Mouse (Mus musculus): ENCODE measurements around the gene Ppfia3.
"Not testable (repeated sequence)": the region's sequence is repeated elsewhere in the genome, so short reads cannot be mapped to it uniquely, and the experiment has no call there.

The Ppfia3 gene

DNA sequence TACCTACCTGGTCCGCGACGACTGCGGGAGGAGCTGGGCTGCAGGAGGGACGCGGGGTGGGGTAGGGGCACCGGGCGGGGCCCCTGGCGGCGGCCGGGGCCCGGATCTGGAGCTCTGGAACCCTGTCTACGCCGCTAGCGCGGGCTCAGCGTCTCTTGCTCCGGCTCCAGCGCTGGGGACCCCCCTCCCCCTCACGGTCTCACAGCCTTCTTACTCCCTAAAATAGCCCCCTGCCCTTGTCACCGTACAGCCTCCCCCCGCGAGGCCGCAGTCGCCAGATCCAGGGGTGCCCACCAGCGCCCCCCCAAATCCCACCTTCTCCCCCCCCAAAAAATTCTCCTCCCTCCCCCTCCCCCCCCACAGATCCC lies at the start of gene Ppfia3:
TSS of gene Ppfia3 (minus strand) at position 368 of the 368 bp plus-strand sequence.
- no peak for DNase-seq (ENCODE audit: low spot score)

DNA sequence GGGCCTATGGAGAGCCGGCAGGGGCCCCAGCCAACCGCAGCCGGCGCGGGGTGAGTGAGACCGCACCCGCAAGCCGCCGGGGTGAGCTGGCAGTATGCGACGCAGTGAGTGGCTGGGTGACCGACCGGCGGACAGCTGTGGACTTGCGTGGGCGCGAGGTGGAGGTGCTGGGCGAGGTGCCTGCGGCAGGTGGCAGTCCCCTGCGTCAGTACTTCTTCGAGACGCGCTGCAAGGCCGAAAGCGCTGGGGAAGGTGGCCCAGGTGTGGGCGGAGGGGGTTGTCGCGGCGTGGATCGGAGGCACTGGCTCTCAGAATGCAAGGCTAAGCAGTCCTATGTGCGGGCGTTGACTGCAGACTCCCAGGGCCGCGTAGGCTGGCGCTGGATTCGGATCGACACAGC lies 48.8 kb upstream of the Ppfia3 start:
- no peak for DNase-seq (ENCODE audit: low spot score)

DNA sequence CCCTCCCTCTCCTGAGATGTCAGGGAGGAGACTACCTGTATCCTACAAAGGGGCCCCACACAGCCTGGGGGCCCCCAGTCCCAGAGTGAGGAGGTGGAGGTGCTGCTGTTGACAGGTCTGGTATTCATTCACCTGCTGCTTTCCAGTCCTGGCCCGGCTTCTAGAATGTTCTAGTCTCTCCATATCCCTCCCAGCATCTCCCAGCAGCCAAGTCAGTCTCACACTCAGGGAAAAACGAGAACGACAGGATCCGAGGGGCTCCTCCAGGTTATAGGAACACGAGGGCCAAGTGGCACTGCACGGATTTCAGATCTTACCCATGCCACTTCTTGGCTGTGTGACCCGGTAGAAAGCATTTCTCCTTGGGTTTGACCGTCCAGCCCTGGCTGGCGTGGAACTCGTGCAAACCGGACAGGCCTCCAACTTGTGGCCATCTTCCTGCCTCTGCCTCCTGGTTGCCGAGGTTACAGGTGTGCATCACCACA lies 48.0 kb upstream of the Ppfia3 start:
- DNase-seq (ENCODE audit: low spot score), result no peak

DNA sequence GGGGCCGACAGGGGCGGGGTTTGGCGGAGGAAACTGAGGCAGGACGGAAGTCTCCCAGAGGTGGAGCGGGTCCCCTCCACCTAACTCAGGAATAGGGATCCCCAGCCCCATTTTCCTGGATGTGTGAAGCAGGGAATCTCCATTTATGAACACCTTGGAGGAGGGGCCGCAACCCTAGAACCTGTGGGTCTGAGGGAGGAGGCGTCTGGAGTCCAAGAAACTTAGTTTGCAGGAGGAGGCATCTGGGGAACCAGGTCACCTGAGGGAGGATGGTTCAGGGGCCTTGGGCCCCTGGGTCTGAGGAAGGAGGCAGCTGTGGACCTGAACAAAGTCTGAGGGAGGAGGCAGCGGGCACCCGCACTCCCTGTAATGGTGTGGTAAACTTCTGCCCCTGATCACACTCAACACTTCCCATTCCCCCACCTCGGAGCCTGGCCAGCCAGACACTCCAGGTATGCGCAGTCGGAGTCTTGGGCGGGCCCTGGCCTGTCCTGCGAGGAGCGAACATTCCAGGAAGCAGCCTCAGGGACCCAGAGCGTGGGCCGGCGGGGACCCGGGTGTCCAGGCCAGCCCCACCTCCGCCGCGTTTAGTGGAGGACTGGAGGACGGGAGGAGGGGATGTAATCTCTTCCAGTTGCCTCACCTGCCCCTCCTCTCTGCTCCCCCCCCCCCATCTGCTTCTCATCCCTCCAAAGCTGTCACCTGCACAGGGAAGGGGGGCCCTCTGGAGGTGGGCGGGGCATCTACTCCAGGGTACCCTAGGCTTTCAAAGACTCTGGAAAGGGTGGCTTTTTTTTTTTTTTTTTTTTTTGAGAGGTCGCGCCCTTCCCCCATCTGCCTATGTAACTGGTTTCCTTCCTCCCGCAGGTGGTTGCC lies 47.3 kb upstream of the Ppfia3 start:
- peak; percentile 64 for DNase-seq (ENCODE audit: low spot score)

DNA sequence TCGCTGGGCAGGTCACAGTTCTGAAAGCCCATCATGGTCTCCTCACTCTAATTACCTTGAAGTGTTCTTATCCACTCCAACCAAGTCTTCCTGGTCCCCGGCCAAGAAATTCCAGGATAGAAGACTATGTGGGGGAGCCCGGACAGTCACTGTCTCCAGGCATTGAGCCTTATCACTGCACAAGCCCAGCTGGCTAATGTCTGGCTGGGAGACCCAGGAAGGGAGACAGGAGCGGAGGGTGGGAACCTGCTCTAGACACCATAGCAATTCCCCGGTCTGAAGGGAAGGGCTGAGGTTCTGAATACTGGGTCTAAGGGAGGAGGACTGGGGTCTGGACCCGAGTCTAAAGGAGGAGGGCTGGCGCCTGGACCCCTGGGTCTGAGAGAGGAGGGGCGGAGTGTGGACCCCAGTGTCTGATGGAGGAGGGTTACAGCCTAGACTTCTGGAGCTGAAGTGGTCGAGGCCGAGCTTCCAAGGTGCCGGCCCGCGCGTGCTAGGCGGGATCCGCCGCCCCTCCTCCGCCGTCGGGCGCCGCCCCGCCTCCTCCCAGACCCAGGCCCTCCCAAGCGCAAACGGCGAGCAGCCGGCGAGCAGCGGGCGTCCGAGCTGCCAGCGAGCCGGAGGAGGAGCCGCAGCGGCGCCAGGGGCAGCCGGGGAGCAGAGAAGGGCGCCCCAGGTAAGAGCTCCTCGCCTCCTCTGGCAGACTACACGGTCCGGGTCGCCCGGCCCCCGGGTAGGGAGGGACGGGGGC lies 46.5 kb upstream of the Ppfia3 start, which contains the start of gene Ntf5:
TSS of gene Ntf5 (plus strand) at position 583 of the 751 bp plus-strand sequence.
- DNase-seq (ENCODE audit: low spot score), result peak; percentile 88

DNA sequence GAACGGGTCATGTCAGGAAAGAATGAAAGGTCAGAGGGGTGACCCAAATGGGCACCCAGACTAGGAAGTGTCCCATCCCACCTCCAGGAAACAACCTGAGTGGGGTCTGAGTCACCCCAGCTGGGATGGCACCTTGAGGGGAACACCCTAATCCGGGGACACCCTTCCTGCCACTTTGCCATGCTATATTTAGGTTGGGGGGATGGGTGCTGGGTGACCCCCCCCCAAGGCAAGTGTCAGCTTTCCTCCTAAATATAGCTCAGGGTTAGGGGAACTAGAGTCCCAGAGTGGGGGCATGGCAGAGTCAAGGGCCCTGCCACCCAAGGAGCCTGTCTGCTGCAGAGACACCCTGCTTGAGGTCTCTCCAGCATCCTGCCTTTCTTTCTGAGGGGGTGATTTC lies 45.6 kb upstream of the Ppfia3 start:
- DNase-seq (ENCODE audit: low spot score), result no peak

DNA sequence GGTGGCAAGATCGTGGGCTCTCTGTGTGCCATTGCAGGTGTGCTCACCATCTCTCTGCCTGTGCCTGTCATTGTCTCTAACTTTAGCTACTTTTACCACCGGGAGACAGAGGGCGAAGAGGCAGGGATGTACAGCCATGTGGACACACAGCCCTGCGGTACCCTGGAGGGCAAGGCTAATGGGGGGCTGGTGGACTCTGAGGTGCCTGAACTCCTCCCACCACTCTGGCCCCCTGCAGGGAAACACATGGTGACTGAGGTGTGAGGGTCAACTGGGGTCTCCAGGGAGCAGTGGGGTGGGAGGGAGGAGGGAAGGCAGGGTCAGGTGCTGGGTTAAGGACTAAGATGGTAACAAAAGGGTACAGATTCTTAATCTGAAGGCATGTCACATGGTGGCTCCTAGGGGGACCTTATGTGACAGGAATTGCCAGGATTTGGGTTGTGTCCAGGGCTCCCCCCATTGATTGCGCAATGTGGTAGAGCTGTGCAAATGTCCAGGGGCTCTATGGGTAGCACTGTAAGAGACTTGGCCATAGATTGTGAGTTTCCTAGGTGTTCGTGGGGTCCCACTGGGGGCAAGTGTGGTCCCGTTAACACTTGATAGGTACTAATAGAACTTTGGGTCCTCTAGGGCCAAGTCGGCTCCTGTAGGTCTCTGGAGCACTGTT lies 42.8 kb upstream of the Ppfia3 start:
- peak; percentile 39 for DNase-seq (ENCODE audit: low spot score)

DNA sequence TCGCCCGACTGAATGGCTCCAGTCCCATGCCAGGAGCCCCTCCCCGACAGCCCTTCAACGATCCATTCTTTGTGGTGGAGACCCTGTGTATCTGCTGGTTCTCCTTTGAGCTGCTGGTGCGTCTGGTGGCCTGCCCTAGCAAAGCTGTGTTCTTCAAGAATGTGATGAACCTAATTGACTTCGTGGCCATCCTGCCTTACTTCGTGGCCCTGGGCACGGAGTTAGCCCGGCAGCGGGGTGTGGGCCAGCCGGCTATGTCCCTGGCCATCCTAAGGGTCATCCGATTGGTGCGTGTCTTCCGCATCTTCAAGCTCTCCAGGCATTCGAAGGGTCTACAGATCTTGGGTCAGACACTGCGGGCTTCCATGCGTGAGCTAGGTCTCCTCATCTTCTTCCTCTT lies 42.1 kb upstream of the Ppfia3 start:
- DNase-seq (ENCODE audit: low spot score), result no peak

DNA sequence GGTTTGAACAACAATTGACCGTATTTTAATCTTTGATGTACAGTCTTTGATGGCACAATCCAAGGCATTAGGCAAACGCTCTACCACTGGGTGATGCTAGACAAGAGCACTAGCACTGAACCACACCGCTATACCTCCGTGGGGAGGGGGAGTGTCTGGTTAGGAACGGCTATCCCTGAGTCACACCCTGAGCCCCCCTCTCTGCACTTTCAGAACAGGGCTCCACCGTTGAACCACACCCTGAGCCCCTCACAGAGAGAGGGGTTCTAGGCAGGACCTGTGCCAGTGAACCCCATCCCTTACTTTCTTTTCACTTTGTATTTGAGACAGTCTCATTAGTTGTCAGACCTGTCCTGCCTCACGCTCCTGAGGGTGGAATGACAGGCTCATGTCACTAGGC lies 41.5 kb upstream of the Ppfia3 start:
- DNase-seq (ENCODE audit: low spot score), result no peak

DNA sequence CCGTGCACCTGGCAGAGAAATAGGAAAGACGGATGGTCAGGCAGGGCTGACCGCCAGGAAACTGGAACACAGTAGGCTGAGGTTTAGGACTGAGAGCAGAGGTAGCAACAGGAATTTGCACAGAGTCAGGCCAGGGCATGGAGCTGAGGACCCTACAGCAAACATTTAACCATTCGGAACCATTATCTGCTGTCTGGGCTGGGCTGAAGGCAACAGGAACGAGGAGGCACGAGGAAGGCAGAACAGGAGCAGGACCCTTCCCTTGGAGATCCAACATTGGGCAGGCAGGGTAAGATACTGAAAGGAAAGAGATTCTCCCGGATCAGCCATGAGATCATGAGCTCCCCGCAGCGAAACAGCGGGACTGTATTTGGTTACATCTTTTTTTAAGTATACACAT lies 41.0 kb upstream of the Ppfia3 start:
- no peak for DNase-seq (ENCODE audit: low spot score)

DNA sequence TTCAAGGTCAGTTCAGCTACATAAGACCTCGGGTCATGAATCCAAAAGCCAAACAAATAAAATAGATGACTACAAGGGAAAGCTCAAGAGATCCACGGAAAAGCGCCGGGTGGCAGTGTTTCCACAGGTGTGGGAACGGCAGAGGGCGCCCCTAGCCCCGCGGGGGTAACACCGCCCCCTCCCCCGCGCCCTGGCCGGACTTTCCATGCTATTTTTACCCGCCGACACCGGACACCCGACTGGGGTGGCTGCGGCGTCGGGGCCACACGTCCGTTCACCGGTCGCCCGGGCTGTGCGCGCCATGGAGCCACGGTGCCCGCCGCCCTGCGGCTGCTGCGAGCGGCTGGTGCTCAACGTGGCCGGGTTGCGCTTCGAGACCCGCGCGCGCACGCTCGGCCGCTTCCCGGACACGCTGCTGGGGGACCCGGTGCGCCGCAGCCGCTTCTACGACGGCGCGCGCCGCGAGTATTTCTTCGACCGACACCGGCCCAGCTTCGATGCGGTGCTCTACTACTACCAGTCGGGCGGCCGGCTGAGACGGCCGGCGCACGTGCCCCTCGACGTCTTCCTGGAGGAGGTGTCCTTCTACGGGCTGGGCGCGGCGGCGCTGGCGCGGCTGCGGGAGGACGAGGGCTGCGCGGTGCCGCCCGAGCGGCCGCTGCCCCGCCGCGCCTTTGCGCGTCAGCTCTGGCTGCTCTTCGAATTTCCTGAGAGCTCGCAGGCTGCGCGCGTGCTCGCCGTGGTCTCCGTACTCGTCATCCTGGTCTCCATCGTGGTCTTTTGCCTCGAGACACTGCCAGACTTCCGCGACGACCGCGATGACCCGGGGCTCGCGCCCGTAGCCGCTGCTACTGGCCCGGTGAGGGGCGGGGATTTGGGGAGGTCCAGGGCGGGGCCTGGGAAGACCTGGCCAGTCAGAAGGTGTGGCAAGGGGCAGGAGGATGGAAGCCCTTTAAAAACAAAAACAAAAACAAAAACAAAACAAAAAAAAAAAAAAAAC lies 39.6 kb upstream of the Ppfia3 start:
- peak; percentile 79 for DNase-seq (ENCODE audit: low spot score)

DNA sequence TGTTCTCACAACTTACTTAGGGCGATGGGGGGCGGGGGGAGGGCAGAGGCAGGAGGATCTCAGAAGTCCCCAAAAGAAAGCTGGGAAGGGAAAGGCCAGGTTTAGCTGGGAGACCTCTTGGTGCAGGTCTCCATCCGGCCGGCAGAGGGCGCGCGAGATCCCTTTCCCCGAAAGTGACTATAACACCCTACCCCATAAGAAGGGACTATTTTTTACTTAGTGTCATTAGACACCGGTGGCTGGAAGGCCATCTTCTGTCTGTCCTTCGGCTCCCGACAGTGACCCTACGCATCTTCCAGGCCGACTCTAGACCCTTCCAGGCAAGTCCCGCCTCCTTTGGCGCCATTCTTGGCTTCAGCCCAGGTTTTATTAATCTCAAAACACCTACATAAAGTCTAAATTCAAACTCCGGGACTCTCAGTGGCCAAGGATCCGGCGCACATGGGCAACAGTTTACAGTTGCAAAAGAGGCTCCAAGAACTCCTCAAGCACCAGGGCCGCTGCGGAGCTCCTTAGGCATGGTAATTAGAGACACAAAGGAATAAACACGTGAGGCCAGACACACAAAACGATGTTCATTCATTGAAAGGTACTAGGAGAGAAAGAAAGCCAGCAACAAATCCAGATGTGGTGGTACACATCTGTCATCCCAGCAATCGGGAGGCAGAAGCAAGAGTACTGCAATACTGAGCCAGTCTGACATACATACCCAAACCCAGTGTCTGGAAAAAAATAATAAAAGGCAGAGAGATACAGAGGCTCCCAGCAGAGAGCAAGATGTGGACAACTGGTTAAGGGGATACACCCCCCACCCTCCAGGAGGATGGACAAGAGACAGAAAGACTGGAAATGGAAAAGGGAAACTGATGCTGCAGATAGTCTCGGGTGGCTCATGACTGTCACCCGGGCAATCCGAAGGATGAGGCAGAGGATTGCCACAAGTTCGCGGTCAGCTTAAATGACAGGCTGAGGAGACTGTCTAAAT lies 38.6 kb upstream of the Ppfia3 start, which contains the start of gene Kcna7:
TSS of gene Kcna7 (plus strand) at position 563 of the 985 bp plus-strand sequence.
- DNase-seq (ENCODE audit: low spot score), result peak; percentile 89

DNA sequence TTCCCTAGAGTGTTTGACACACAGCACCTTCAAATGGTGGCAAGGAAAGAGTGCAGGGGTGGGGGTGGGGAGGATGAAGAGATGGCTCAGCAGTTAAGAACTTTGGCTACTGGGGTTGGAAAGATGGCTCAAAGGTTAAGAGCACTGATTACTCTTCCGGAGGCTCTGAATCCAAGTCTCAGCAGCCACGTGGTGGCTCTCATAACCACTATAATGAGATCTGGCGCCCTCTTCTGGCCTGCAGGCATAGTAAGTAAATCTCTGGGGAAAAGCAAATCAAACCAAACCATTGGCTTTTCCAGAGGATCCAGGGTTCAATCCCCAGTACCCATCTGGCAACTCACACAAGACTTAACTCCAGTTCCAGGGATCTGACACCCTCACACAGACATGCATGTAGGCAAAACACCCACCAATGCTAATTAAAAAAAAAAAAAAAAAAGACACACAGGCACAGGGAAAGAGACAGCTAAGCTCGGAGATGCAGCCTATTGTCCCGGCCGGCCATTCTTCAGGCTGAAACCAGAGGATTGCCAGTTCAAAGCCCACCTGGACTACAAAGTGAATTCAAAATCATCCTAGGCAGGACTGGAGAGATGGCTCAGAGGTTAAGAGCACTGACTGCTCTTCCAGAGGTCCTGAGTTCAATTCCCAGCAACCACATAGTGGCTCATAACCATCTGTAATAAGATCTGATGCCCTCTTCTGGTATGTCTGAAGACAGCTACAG lies 36.9 kb upstream of the Ppfia3 start:
- peak; percentile 86 for DNase-seq (ENCODE audit: low spot score)

DNA sequence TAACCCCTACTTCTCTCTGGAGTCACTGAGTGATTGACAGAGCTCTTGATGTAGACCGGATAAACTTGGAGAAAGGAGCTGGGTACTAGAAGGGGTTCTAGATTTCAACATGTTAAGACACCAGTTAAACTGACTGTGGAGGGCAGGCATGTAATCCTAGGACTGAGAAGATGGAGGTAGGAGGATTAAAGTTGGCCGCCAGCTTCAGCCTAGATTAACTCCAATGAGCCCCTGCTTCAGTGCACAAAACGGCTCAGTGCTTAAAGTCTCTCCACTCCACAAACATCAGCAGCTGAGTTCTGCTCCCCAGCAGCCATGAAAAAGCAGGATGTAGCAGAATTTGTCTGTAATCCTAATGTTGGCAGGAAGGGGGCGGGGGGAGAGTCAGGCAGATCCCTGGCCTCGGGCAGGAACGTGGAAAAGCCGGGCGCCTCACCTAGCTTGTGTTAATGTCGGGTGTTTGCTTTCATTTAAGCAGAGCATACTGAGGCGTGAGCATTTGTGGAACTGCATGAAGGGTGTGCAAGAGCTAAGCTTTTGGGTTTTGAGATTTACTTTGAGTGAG lies 34.8 kb upstream of the Ppfia3 start:
- DNase-seq (ENCODE audit: low spot score), result no peak

DNA sequence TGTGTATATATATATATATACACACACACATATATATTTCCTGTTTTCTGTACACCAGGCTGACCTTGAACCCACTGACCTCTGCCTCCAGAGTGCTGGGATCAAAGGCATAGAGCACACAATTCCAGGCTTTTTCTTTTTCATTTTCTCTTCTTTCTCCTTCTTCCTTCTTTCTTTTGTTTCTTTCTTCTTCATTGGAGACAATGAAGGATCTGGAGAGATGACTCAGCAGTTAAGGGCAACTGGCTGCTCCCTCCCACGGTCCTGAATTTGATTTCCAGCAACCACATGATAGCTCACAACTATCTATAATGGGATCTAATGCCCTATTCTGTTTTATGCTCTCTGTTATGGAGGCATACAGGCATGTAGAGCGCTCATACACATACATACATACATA lies 30.0 kb upstream of the Ppfia3 start:
- DNase-seq (ENCODE audit: low spot score), result no peak

DNA sequence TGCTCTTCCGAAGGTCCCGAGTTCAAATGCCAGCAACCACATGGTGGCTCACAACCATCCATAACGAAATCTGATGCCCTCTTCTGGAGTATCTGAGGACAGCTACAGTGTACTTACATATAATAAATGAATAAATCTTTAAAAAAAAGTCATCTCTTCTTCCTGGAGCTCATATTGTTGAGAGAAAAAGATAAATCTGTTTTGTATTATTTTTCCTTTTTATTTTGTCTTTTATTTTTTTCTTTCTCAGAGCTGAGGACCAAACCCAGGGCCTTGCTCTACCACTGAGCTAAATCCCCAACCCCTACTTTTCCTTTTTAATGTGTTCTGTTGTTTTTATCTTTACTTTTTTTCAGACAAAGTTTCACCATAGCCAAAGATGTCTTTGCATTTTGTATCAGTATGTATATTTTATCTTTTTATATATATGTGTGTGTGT lies 29.5 kb upstream of the Ppfia3 start:
- not testable (repeated sequence) for DNase-seq (ENCODE audit: low spot score)

DNA sequence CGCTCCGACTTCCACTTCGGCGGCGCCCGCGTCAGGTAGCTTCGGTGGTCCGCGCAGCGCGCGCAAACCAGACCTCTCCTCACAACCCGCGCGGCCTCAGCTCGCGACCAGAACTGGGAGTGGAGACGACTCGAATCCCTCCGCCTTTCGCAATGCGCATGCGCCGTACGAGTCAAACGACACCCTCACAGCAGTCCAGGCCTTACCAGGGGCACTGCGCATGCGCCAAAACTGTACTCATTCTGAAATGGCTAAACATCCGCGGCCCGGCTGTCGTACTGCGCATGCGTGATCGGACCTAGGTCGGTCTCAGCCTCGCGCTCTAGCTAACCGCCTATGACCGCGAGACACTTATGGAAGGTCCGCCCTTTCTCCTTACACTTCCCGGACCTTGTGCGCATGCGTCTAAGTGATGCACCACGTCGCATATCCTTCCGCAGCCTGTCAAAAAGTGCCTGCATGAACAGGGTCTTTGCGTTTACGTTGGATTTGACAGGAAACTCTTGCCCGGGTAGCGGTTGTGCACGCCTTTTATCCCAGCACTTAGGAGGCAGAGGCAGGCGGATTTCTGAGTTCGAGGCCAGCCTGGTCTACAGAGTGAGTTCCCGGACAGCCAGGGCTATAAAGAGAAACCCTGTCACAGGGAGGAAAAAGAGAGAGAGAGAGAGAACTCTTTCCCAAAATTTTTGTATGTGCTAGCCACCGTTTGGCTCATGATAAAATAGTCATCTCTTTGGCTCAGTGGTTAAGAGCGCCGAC lies 28.9 kb upstream of the Ppfia3 start, which contains the start of gene Snrnp70:
TSS of gene Snrnp70 (minus strand) at position 165 of the 759 bp plus-strand sequence.
- peak; percentile 100 for DNase-seq (ENCODE audit: low spot score)

DNA sequence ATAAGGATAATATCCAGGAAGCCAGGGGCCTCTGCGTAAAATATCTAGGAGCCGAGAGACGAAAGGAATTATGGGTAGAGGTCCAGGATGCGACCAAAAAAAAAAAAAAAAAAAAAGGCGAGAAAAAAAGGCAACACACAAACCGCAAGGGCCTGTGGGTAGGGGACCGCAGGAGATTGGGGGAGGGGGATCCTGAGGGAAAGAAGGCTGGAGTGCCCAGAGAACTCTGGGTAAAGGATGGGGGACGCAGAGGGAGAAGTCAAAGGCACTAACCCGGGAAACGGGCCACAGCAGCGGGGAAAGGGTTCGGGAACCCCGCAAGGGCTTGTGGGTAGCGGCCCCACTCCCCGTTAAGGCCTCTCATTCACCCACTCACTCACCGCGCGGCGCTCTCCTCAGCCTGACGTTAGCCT lies 28.3 kb upstream of the Ppfia3 start:
- no peak for DNase-seq (ENCODE audit: low spot score)
